Mouse (Mus musculus): ENCODE data around the gene Amigo2.
"Not testable (repeated sequence)": the region's sequence is repeated elsewhere in the genome, so short reads cannot be mapped to it uniquely, and the experiment has no call there.

Amigo2 gene

DNA sequence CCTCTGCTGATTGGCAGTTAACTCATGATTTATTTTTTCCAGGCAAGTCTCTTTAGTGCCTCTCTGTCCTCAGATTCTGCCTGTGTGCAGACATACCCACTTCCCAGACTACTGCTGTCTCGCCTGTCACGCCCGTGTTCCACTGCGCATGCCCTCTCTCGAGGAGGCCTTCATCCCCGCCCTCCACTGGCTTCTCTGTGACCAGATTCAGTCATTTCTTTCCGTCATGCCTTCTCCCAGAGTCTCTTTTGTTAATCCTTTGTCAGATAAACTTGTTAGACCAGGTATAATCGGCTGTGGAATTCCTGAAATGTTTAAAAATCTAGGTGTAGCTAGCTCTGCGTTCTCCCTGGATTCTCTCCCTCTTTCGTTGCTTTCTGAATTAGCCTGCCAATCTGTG lies 23.7 kb downstream of the Amigo2 start:
- in situ Hi-C loops (cut with MboI, MseI): no loop called here

DNA sequence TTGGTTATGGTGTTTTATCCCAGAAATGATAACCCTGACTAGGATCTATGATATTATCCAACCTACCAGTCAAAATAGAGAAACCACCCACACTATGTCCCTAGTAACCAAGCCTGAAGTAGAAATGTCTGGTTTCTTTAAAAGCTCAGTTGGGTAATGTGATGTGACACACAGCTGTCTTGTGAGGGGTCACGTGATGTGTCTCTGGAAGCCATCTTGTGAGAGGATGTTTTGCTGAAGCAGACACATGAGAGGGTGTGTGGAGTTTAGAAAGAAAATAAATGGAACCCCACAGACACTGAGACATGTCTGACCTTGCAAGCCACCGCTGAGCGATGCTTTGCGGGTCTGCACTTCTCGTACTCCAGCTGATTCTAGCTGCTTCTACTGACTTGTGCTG lies 30.2 kb downstream of the Amigo2 start:
- in situ Hi-C loops (cut with MboI, MseI): no loop called here

DNA sequence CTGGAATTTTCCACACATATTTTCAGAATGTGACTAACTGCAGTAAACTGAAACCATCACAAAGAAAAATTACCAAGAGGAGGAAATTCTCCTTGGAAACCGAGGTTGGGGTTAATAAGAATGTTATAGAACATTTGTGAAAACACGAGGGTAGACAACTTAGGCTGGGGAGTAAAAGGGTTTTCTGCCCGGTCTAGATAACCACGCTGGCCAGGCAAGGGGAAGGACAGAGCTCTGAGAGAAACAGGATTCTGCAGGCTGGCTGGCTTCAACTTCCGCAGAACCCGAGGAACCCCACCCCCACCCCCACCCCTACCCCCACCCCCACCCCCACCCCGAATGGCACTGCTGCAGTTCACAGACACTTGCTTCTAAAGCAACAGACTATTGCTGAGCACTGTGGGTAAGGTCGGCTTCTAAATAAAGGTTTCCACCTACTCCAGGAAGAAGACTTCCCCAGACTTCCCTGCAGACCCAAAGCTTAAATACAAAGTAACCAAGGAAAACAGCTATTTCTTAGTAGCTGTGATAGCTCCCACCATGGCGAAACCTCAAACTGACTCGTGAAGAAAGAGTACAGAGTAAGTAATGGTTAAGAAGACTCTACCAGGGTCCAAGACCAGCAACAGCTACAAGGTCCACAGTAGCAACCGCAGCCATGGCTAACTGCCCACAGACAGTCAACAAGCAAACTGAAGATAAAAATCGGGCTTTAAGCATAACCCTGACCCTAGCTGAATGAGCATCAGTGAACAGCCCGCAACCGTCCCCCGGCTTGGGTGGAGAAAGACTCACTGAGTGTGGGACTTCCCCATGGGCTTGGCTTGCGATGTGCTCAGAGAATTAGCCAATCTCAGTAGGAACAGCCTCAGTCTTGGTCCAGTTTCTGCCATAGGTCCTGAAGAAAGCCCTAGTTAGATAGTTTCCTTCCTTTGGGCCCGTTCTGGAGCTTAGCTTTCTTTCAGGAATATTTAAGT lies 34.3 kb downstream of the Amigo2 start:
- in situ Hi-C loops (cut with MboI, MseI): no loop called here

DNA sequence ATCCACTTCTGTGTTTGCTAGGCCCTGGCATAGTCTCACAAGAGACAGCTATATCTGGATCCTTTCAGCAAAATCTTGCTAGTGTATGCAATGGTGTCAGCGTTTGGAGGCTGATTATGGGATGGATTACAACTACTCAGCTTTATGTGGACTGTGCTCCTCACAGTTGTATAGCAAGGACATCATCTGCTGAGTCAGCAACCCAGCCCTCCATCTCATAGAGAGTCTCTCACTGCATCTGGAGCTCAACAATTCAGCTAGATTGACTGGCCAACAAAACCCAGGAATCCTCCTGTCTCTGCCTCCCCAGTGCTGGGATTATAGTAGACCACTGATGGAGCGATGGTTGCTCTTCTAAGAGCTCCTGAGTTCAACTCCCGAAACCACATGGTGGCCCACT lies 37.3 kb downstream of the Amigo2 start:
- in situ Hi-C loops (cut with MboI, MseI): not testable (repeated sequence)

DNA sequence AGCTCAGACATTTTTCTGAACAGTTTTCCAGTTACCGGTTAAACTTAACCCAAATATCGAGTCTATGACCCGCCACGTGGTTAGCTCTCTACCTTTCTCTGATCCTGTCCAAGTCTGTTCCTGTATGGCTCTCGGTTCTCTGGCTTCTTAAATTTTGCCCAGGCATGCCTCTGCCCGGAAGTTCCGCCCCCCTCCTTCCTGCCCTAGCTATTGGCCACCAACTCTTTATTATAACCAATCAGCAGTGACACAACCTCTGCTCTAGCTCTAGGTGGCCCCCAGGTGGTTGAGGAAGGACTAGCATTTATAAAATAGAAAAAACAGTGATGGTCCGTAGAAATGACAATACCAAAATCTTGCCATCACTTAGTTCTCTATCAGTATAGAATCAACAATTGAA lies 40.6 kb downstream of the Amigo2 start:
- in situ Hi-C loops (cut with MboI, MseI): no loop called here

DNA sequence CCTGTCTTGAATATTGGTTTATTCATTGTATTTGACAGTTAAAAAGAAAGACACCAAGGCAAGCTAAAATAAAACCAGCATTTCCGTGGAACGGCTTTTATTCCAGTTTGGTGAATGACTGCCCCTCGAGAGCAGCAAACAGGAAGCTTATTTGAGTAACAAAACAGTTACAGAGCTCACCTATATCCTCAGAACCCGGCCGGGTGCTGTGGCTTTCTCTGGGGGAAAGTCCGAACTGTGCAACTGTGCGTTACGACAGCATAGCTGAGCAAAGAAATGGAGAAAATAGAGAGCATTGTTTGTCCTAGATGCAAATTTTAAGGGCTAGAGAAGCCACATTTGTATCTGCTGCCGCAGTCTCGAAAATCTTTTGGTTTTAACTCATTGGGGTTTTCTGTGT lies 41.3 kb downstream of the Amigo2 start:
- in situ Hi-C loops (cut with MboI, MseI): no loop called here

DNA sequence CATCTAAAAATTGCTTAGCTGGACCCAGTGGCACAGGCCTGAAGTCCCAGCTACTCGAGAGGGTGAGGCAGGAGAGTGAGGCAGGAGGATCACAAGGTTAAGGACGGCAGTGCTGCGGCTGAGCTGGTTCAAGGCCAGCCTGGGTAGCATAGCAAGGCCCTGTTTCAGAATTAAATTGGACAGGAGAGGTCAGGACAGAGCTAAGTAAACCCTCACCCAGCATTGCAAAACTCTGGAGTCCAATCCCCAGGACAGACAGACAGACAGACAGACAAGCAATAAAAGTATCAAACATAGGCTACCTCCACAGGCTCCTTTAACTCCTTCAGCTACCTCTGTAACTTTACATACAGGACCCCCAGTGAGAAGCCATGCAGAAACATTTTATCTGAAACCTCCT lies 42.2 kb downstream of the Amigo2 start:
- in situ Hi-C loops (cut with MboI, MseI): no loop called here

DNA sequence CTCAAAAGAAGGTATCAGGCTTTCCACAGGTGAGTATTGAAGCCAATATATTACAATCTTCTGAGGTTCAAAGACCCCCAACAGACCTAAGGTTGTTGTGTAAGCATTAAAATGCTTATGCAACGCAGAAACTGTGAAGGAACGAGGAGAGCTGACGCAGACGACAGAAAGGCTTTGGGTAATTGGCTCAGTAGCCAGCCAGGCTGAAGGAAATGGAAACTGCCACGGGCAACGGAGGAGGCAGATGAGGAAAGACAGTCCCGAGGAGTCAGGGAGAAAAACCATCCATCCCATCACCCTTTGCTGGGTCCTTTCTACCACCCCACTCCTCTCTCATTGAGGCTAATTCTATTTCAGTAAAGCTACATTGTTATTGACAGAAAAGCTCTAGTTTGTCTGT lies 50.4 kb downstream of the Amigo2 start:
- in situ Hi-C loops (cut with MboI, MseI): loop anchor here (5.0 to 10.0 kb wide), 2 partner anchors 36 to 768 kb away; partner anchors contain the start of gene Tmem106c

DNA sequence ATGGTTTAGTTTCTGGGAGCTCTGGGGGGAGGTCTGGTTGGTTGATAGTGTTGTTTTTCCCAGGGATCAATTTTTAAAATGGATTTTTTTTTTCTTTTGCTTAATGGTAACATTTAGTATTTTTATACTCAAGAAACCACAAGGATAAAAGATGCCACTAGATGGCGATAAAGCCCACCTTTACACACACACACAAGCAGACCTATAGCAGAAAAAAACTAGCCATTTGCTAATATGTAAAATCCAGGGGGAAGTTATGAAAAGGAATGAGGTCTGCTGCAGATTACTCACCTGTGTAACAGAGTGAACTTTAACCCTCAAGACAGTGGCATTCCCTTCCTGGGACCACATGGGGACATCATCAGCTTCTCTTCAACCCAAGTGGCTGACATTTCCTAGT lies 51.5 kb downstream of the Amigo2 start:
- in situ Hi-C loops (cut with MboI, MseI): loop anchor here (5.0 to 10.0 kb wide), 2 partner anchors 37 to 769 kb away; partner anchors contain the start of gene Tmem106c

Measured in regulatory T cell (primary cell).